ENCODE assay signal across 15 mouse cellular contexts in genomic region chr5:120749688-120750087, GRCm38 (mm10). TPM values are rescaled to one million over a fixed set of nuclear protein-coding genes. Genes with fewer than 3 reads are reported as not detected.
DNase-seq lines count a peak whose midpoint lies in the region; ATAC-seq and TF ChIP-seq lines count a peak whose summit lies in the region.
"Had no signal": no experiment of that assay in that cellular context is flagged by ENCODE, and none has a peak within 500 bp of the region (broad histone marks: within the 10 kb centered on the region; RNA-seq: fewer than 3 reads in every experiment).

TSS of gene Oas2 (minus strand) at chr5:120749853.

- ATAC-seq in megakaryocyte progenitor cell, adult 5-6 weeks (replicated peaks; ENCODE audit: poor library complexity): peak; percentile 71
- ATAC-seq: forebrain, embryonic 15.5 days had no signal

- no peak for TF ChIP-seq CTCF in MEL (IDR thresholded peaks at IDR 0.05 in 2 of 3, conservative IDR thresholded peaks at IDR 0.05 in 1 of 3; ENCODE audit: control insufficient read depth in 1 of 3, insufficient read depth in 1 of 3, low read depth in 2 of 3, low read length in 3 of 3, poor library complexity in 1 of 3, severe bottlenecking in 1 of 3)

- peak within 1 kb of the TSS; percentile 41 to 55; a peak in 3 of 4 replicates for H3K4me3 ChIP-seq in MEL (ENCODE audit: control insufficient read depth in 1 of 2, insufficient read depth in 1 of 2, low read depth in 2 of 2, low read length in 2 of 2)
- H3K4me3 ChIP-seq: forebrain, embryonic 15.5 days; heart, embryonic 15.5 days; limb, embryonic 15.5 days; midbrain, embryonic 12.5 days had no signal

- no peaks in the 10 kb centered on the region for H3K79me2 ChIP-seq in MEL (ENCODE audit: control insufficient read depth, insufficient read depth, low read length, poor library complexity)

- intact Hi-C loops in heart, postnatal 36 days (cut with DNase I): loop anchor here (10.0 kb wide), 1 partner anchor 245 kb away; the partner anchor contains the start of gene Plbd2
- intact Hi-C loops in heart, postnatal 14 days (cut with DNase I): loop anchor here (10.0 kb wide), 1 partner anchor 245 kb away; the partner anchor contains the start of gene Plbd2
- intact Hi-C loops in left cerebral cortex, postnatal 4 days (cut with DNase I): loop anchor here (10.0 kb wide), 1 partner anchor 125 kb away; no protein-coding TSS in a partner anchor

- no peak for TF ChIP-seq EP300 in MEL (IDR thresholded peaks at IDR 0.05; ENCODE audit: low read depth in 1 of 2, low read length in 2 of 2)

- peak within 1 kb of the TSS; percentile 57 for H3K9ac ChIP-seq in MEL (ENCODE audit: control insufficient read depth, low read depth, low read length, poor library complexity, severe bottlenecking)
- H3K9ac ChIP-seq: forebrain, embryonic 15.5 days; heart, embryonic 15.5 days; limb, embryonic 15.5 days; midbrain, embryonic 12.5 days had no signal

- H3K36me3 ChIP-seq in MEL (ENCODE audit: control insufficient read depth in 1 of 2, insufficient read depth in 2 of 2, low read length in 2 of 2): no peaks in the 10 kb centered on the region
- H3K36me3 ChIP-seq: forebrain, embryonic 15.5 days; heart, embryonic 15.5 days; limb, embryonic 15.5 days; midbrain, embryonic 12.5 days had no signal

- H3K4me1 ChIP-seq in MEL (ENCODE audit: control insufficient read depth in 1 of 2, insufficient read depth in 2 of 2, low read length in 2 of 2): peaks cover 0 to 2% of the 10 kb centered on the region in 2 experiments; a peak in 3 of 4 replicates
- H3K4me1 ChIP-seq: forebrain, embryonic 15.5 days; heart, embryonic 15.5 days; limb, embryonic 15.5 days; midbrain, embryonic 12.5 days had no signal

- no peak for TF ChIP-seq POLR2A in MEL (IDR thresholded peaks at IDR 0.05; ENCODE audit: control insufficient read depth in 1 of 2, insufficient read depth in 1 of 2, low read depth in 1 of 2, low read length in 2 of 2, poor library complexity in 1 of 2)

- H3K9me3 ChIP-seq in MEL (replicated peaks; ENCODE audit: insufficient read depth, low read length): no peaks in the 10 kb centered on the region
- H3K9me3 ChIP-seq: forebrain, embryonic 15.5 days; heart, embryonic 15.5 days; limb, embryonic 15.5 days; midbrain, embryonic 12.5 days had no signal

- no peak for TF ChIP-seq RAD21 in MEL (IDR thresholded peaks at IDR 0.05; ENCODE audit: low read depth, low read length)

- peak within 1 kb of the TSS; percentile 10; the same call in 1 of the 2 replicates for H3K27ac ChIP-seq in MEL (ENCODE audit: control insufficient read depth, low read depth, low read length)
- H3K27ac ChIP-seq: forebrain, embryonic 15.5 days; heart, embryonic 15.5 days; limb, embryonic 15.5 days; midbrain, embryonic 12.5 days had no signal

- H3K27me3 ChIP-seq in MEL (ENCODE audit: control insufficient read depth in 1 of 2, insufficient read depth in 2 of 2, low read length in 2 of 2): no peaks in the 10 kb centered on the region
- H3K27me3 ChIP-seq: forebrain, embryonic 15.5 days; midbrain, embryonic 12.5 days had no signal

- DNase-seq in heart, postnatal 36 days: peak; percentile 23
- DNase-seq in heart, postnatal 14 days: no peak
- DNase-seq in 416B (ENCODE audit: low read depth) (peak; percentile 11), MEL (ENCODE audit: low read depth, low spot score) (peak; percentile 42)
- DNase-seq in left cerebral cortex, postnatal 4 days: no peak
- no peak for DNase-seq in urinary bladder, postnatal 4 days (ENCODE audit: low spot score in 2 of 2)
- DNase-seq: adrenal gland, postnatal 10 days; cerebellum, adult 2 months; kidney, adult 9 months; layer of hippocampus, postnatal 36 days had no signal

TF ChIP-seq in MEL, 35 proteins besides CTCF, POLR2A, EP300 and RAD21:
- 0 out of 2 replicates have a peak, but pooled peaks have one; percentile 10 for TF ChIP-seq SIN3A (IDR thresholded peaks at IDR 0.05; ENCODE audit: low read length)
- no peak for TF ChIP-seq UBTF (IDR thresholded peaks at IDR 0.05; ENCODE audit: borderline replicate concordance, insufficient read depth, low read depth, low read length)
- TF ChIP-seq NELFE (IDR thresholded peaks at IDR 0.05; ENCODE audit: low read depth, low read length): peak; percentile 8; the same call in 1 of the 2 replicates

RNA-seq across cellular contexts. Expression of gene Oas2, which starts in this region (rescaled TPM):
- total RNA-seq in heart, postnatal 36 days (2021): 1 to 10 TPM in 1 of 2 experiments, under 1 TPM in 1; 0.80 to 2.4 TPM
- total RNA-seq in heart, postnatal 14 days (2021): under 1 TPM; 0.26 to 0.37 TPM
- total RNA-seq in MEL (2012; rRNA removed): 0.49 and 0.96 TPM in 2 replicates
- polyA plus RNA-seq in MEL (2012; ENCODE audit: insufficient read depth in 1 of 2, insufficient read length in 2 of 2, low read depth in 1 of 2, low replicate concordance in 2 of 2, missing spikeins in 1 of 2): 1 to 10 TPM in 1 of 2 experiments, not detected in 1; 5.2 TPM
- total RNA-seq in megakaryocyte progenitor cell, adult 5-6 weeks (2015): 1.6 and 2.9 TPM in 2 replicates
- 0.12 and 0.30 TPM in 2 replicates for total RNA-seq in megakaryocyte progenitor cell, adult 5-6 weeks (2017)
- not detected for total RNA-seq in left cerebral cortex, postnatal 4 days (2021)

Comparison
In these comparisons a context has a peak if more than half of its experiments do, and no peak if none do; other contexts are left out.
1. DNase-seq: peak in heart, postnatal 36 days (2 of 2), 416B (single experiment) and MEL (single experiment); none in heart, postnatal 14 days (0 of 2), left cerebral cortex, postnatal 4 days (single experiment) and urinary bladder, postnatal 4 days (0 of 2).